16 mouse cellular contexts compared by ENCODE assay signal in the genomic region with DNA sequence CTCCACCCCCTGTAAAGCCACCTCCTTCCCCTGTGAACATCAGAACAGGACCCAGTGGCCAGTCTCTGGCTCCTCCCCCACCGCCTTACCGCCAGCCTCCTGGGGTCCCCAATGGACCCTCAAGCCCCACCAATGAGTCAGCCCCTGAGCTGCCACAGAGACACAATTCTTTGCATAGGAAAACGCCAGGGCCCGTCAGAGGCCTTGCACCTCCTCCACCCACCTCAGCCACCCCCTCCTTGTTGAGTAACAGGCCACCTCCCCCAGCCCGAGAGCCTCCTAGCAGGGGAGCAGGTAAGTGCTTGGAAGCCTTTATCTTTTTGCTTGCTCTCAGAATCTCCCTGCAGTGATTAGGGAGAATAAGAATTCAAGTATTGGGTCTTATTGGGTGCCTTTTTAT. TPM values are rescaled to one million over a fixed set of nuclear protein-coding genes. Genes with fewer than 3 reads are reported as not detected.
A peak's percentile ranks its signal among the peaks of the same experiment; 100 is the strongest.
DNase-seq lines count a peak whose midpoint lies in the region; ATAC-seq lines count a peak whose summit lies in the region.
"Had no signal": no experiment of that assay in that cellular context is flagged by ENCODE, and none has a peak within 500 bp of the region (broad histone marks: within the 10 kb centered on the region; RNA-seq: fewer than 3 reads in every experiment).

No protein-coding gene starts in this region.

- peaks cover 48% of the 10 kb centered on the region for H3K36me3 ChIP-seq in lung, embryonic 16.5 days (ENCODE audit: control insufficient read depth, insufficient read depth, low read length)
- H3K36me3 ChIP-seq in embryonic facial prominence, embryonic 10.5 days (replicated peaks), result peaks cover 100% of the 10 kb centered on the region
- H3K36me3 ChIP-seq in limb, embryonic 10.5 days, result peaks cover 99% of the 10 kb centered on the region

- 47% methylated on average over 5 of the region's 5 CpGs for WGBS in lung, embryonic 16.5 days
- WGBS in embryonic facial prominence, embryonic 10.5 days, result 51% methylated on average over 5 of the region's 5 CpGs
- 64% methylated on average over 5 of the region's 5 CpGs for WGBS in limb, embryonic 10.5 days

- ATAC-seq in lung, embryonic 16.5 days (ENCODE audit: low read depth), result 0 out of 2 replicates have a peak, but pooled peaks have one; percentile 45

- H3K9ac ChIP-seq in lung, embryonic 16.5 days (ENCODE audit: low read length), result no peak overlapping the region
- H3K9ac ChIP-seq: forebrain, embryonic 12.5 days; heart, embryonic 12.5 days; liver, embryonic 14.5 days had no signal

- H3K4me3 ChIP-seq in lung, embryonic 16.5 days (ENCODE audit: low read length), result no peak overlapping the region
- 0 out of 2 replicates have a peak overlapping the region, but pooled peaks have one; percentile 14 for H3K4me3 ChIP-seq in embryonic facial prominence, embryonic 10.5 days
- H3K4me3 ChIP-seq in limb, embryonic 10.5 days, result no peak overlapping the region
- H3K4me3 ChIP-seq: forebrain, embryonic 12.5 days; heart, embryonic 12.5 days had no signal

- DNase-seq in lung, postnatal 4 days, result no peak
- DNase-seq in embryonic facial prominence, embryonic 10.5 days (ENCODE audit: low spot score), result no peak
- no peak for DNase-seq in limb, embryonic 10.5 days (ENCODE audit: low spot score)
- no peak for DNase-seq in spleen, postnatal 36 days (ENCODE audit: low spot score in 2 of 2)
- DNase-seq in spleen, postnatal 4 days (ENCODE audit: low spot score in 2 of 2), result no peak
- no peak for DNase-seq in adrenal gland, postnatal 10 days
- DNase-seq: adrenal gland, postnatal 25 days; cerebellum, adult 2 months; heart, postnatal 36 days; kidney, adult 8-10 months; layer of hippocampus, postnatal 36 days; midbrain, embryonic 14.5 days had no signal

- H3K27ac ChIP-seq in lung, embryonic 16.5 days (ENCODE audit: low read length), result no peak overlapping the region
- peak overlapping the region; percentile 46 for H3K27ac ChIP-seq in embryonic facial prominence, embryonic 10.5 days (replicated peaks)
- H3K27ac ChIP-seq in limb, embryonic 10.5 days, result peak overlapping the region; percentile 57; the same call in 1 of the 2 replicates
- H3K27ac ChIP-seq: liver, embryonic 14.5 days had no signal

- no peak overlapping the region for H3K4me2 ChIP-seq in lung, embryonic 16.5 days (ENCODE audit: low read depth, low read length)
- H3K4me2 ChIP-seq: forebrain, embryonic 12.5 days; heart, embryonic 12.5 days had no signal

- H3K9me3 ChIP-seq in lung, embryonic 16.5 days (ENCODE audit: control insufficient read depth, low read length), result no peaks in the 10 kb centered on the region
- no peaks in the 10 kb centered on the region; the same call in 1 of the 2 replicates for H3K9me3 ChIP-seq in embryonic facial prominence, embryonic 10.5 days
- H3K9me3 ChIP-seq in limb, embryonic 10.5 days (replicated peaks), result no peaks in the 10 kb centered on the region
- H3K9me3 ChIP-seq: forebrain, embryonic 12.5 days; heart, embryonic 12.5 days had no signal

- no peaks in the 10 kb centered on the region for H3K27me3 ChIP-seq in lung, embryonic 16.5 days (ENCODE audit: control insufficient read depth, insufficient read depth, low read depth, low read length)
- H3K27me3 ChIP-seq in embryonic facial prominence, embryonic 10.5 days (replicated peaks; ENCODE audit: low read depth, poor library complexity, severe bottlenecking), result no peaks in the 10 kb centered on the region
- H3K27me3 ChIP-seq in limb, embryonic 10.5 days (ENCODE audit: low read depth, poor library complexity, severe bottlenecking), result no peaks in the 10 kb centered on the region
- H3K27me3 ChIP-seq: forebrain, embryonic 12.5 days; heart, embryonic 12.5 days had no signal

- peaks cover 14% of the 10 kb centered on the region for H3K4me1 ChIP-seq in lung, embryonic 16.5 days (replicated peaks; ENCODE audit: control insufficient read depth, insufficient read depth, low read length)
- H3K4me1 ChIP-seq in embryonic facial prominence, embryonic 10.5 days, result peaks cover 18% of the 10 kb centered on the region
- peaks cover 9% of the 10 kb centered on the region for H3K4me1 ChIP-seq in limb, embryonic 10.5 days

RNA-seq across cellular contexts. Expression of a gene that starts 15.2 kb away (rescaled TPM):
- 34.0 and 38.3 TPM in 2 replicates for polyA plus RNA-seq in lung, embryonic 16.5 days (2015; fragmentation: Nextera tagmentation; extraction: Ambion mirVana)
- 65.1 and 69.1 TPM in 2 replicates for polyA plus RNA-seq in embryonic facial prominence, embryonic 10.5 days (2016; fragmentation: Nextera tagmentation; extraction: Ambion mirVana)
- polyA plus RNA-seq in limb, embryonic 10.5 days (2016; fragmentation: Nextera tagmentation; extraction: Ambion mirVana), result 69.9 and 79.5 TPM in 2 replicates
- 1 to 10 TPM; 3.8 to 6.5 TPM for total RNA-seq in adrenal gland, postnatal 10 days (2021)

RNA-seq across cellular contexts. Expression of a gene that starts 29.0 kb away (rescaled TPM):
- 4.6 and 4.8 TPM in 2 replicates for polyA plus RNA-seq in lung, embryonic 16.5 days (2015; fragmentation: Nextera tagmentation; extraction: Ambion mirVana)
- polyA plus RNA-seq in embryonic facial prominence, embryonic 10.5 days (2016; fragmentation: Nextera tagmentation; extraction: Ambion mirVana), result 5.0 and 5.4 TPM in 2 replicates
- polyA plus RNA-seq in limb, embryonic 10.5 days (2016; fragmentation: Nextera tagmentation; extraction: Ambion mirVana), result 5.4 and 6.2 TPM in 2 replicates
- 10 to 100 TPM; 13.3 to 15.4 TPM for total RNA-seq in adrenal gland, postnatal 10 days (2021)

RNA-seq across cellular contexts. Expression of a gene that starts 35.2 kb away (rescaled TPM):
- polyA plus RNA-seq in lung, embryonic 16.5 days (2015; fragmentation: Nextera tagmentation; extraction: Ambion mirVana), result 35.4 and 37.2 TPM in 2 replicates
- 34.0 and 35.6 TPM in 2 replicates for polyA plus RNA-seq in embryonic facial prominence, embryonic 10.5 days (2016; fragmentation: Nextera tagmentation; extraction: Ambion mirVana)
- 38.4 and 43.7 TPM in 2 replicates for polyA plus RNA-seq in limb, embryonic 10.5 days (2016; fragmentation: Nextera tagmentation; extraction: Ambion mirVana)
- 10 to 100 TPM; 26.2 to 34.7 TPM for total RNA-seq in adrenal gland, postnatal 10 days (2021)

RNA-seq across cellular contexts. Expression of a gene that starts 55.8 kb away (rescaled TPM):
- polyA plus RNA-seq in lung, embryonic 16.5 days (2015; fragmentation: Nextera tagmentation; extraction: Ambion mirVana), result 1.3 and 1.4 TPM in 2 replicates
- polyA plus RNA-seq in embryonic facial prominence, embryonic 10.5 days (2016; fragmentation: Nextera tagmentation; extraction: Ambion mirVana), result 1.4 and 1.8 TPM in 2 replicates
- polyA plus RNA-seq in limb, embryonic 10.5 days (2016; fragmentation: Nextera tagmentation; extraction: Ambion mirVana), result 1.4 and 1.9 TPM in 2 replicates
- total RNA-seq in adrenal gland, postnatal 10 days (2021), result 1 to 10 TPM in 1 of 2 experiments, under 1 TPM in 1; 0.93 to 1.6 TPM
